Mouse (Mus musculus): ENCODE data around the gene Jsrp1. TPM values are rescaled to one million over a fixed set of nuclear protein-coding genes. Genes with fewer than 3 reads are reported as not detected.

Jsrp1 gene
- polyA plus RNA-seq, 1 experiment from 2014 or later = 5.7 TPM

DNA sequence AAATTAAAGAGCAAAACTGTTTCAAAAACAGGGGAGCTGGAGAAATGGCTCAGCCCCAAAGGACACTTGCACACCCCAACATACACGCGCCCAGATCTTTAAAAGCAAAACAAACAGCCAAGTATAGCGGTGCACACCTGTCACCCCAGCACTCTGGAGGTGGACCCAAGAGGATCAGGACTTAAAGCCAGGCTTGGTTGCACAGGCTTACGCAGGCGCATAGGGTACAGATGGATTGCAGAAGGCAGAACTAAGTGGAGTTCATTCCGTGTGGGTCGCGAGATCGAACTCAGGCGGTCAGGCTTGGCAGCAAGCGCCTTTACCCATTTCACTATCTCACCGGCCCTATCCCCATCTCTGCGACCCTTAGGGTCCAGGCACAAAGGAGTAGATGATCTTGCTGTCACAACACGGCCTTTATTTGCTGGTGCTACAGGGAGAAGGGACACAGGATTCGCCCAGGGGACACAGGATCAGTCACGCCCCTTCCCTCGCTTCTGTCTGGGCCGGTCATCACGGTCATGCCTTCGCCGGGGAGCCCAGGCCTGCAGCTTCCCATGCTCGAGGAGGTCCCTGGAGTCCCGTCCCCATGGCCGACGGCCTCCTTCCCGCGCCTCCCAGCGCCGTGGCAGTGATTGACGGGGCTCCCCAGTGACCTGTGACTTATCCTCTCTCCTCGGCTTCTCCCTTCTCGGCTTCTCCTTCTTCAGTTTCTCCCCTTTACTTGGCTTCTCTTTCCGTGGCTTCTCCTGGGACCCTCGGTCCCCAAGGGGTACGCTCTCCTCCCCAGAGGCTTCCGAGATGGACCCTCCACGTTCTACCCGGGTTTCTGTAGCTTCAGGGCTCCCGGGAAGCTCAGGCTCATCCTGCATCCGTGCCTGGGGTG is 5.0 kb downstream of the Jsrp1 start:
- Histone ChIP-seq H3K9me3 (no peaks in the 10 kb centered on the region), H3K9ac (peak overlapping the region; percentile 87), H3K36me3 (peaks cover 22% of the 10 kb centered on the region), H3K4me2 (peak overlapping the region; percentile 93), H3K4me3 (peak overlapping the region; percentile 55), H3K4me1 (peaks cover 68% of the 10 kb centered on the region), H3K27me3 (replicated peaks) (peaks cover 46% of the 10 kb centered on the region), H3K27ac (replicated peaks) (peak overlapping the region; percentile 81)
- no peak for ATAC-seq (ENCODE audit: extremely low read depth, insufficient number of reproducible peaks, low FRiP score, low TSS enrichment)
- 18% methylated on average over 40 of the region's 40 CpGs for WGBS

DNA sequence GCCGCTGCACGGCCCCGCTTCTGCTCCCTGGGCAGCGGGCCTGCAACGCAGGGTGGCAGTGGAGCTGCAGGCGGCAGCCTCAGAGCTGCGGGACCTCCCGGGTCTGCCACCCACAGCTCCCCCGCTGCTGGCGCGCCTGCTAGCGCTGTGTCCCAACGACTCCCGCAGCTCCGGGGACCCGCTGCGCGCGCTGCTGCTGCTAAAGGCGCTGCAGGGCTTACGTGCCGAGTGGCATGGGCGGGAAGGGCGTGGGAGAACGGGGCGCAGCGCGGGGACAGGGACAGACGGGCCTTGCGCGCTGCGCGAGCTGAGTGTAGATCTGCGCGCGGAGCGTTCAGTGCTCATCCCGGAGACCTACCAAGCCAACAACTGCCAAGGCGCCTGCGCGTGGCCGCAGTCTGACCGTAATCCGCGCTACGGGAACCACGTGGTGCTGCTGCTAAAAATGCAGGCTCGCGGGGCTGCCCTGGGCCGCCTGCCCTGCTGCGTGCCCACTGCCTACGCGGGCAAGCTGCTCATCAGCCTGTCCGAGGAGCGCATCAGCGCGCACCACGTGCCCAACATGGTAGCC is 6.2 kb downstream of the Jsrp1 start:
- Histone ChIP-seq H3K9me3 (no peaks in the 10 kb centered on the region), H3K9ac (peak overlapping the region; percentile 87), H3K36me3 (peaks cover 34% of the 10 kb centered on the region), H3K4me3 (peak overlapping the region; percentile 55), H3K27ac (replicated peaks) (peak overlapping the region; percentile 81), H3K27me3 (replicated peaks) (peaks cover 39% of the 10 kb centered on the region), H3K4me2 (peak overlapping the region; percentile 93), H3K4me1 (peaks cover 62% of the 10 kb centered on the region)
- WGBS = under 1% methylated on average over 58 of the region's 58 CpGs
- ATAC-seq (ENCODE audit: extremely low read depth, insufficient number of reproducible peaks, low FRiP score, low TSS enrichment) = peak; percentile 51

DNA sequence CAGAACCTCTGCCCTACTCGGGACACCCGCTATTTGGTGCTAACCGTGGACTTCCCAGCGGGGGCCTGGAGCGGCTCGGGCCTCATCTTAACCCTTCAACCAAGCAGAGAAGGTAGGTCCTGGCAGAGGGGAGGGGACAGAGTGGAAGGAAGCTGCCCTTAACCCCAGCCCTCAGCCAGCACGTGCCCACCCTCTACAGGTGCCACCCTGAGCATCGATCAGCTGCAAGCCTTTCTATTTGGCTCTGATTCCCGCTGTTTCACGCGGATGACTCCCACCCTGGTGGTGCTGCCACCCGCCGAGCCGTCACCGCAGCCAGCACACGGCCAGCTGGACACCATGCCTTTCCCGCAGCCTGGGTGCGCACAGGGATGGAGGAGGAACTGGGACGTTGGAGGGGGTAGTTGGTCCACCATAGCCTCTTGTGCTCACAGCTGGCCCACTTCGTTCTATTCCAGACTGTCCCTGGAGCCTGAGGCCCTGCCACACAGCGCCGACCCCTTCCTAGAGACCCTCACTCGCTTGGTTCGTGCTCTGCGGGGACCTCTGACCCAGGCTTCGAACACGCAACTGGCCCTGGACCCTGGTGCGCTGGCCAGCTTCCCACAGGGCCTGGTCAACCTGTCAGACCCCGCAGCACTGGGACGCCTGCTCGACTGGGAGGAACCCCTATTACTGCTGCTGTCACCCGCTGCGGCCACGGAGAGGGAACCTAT is 6.8 kb downstream of the Jsrp1 start:
- Histone ChIP-seq H3K4me3 (peak overlapping the region; percentile 55), H3K27me3 (replicated peaks) (peaks cover 39% of the 10 kb centered on the region), H3K27ac (replicated peaks) (peak overlapping the region; percentile 81), H3K4me2 (peak overlapping the region; percentile 93), H3K4me1 (peaks cover 61% of the 10 kb centered on the region), H3K36me3 (peaks cover 40% of the 10 kb centered on the region), H3K9me3 (no peaks in the 10 kb centered on the region), H3K9ac (peak overlapping the region; percentile 87)
- WGBS = 45% methylated on average over 34 of the region's 34 CpGs
- ATAC-seq (ENCODE audit: extremely low read depth, insufficient number of reproducible peaks, low FRiP score, low TSS enrichment) = no peak

DNA sequence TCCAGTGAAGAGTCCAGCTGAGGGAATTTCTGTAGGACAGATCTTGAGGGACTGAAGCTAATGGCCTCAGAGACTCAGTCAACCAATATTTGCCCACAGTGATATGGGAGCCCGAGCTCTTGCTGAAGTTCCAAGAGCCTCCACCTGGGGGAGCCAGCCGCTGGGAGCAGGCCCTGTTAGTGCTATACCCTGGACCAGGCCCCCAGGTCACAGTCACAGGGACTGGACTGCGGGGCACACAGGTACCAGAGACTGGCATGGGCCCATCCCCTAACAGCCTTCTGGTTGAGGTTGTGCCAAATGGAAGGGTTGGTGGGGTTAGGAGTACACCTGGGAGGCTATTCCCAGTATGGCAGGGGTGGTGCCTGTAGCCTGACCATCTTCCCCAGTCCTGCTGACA is 7.4 kb downstream of the Jsrp1 start:
- H3K9me3 ChIP-seq = no peaks in the 10 kb centered on the region
- peaks cover 46% of the 10 kb centered on the region for H3K36me3 ChIP-seq
- 21% methylated on average over 3 of the region's 3 CpGs for WGBS
- no peak overlapping the region for H3K27ac ChIP-seq (replicated peaks)
- no peak overlapping the region for H3K4me3 ChIP-seq
- ATAC-seq (ENCODE audit: extremely low read depth, insufficient number of reproducible peaks, low FRiP score, low TSS enrichment) = no peak
- H3K4me2 ChIP-seq = no peak overlapping the region
- H3K27me3 ChIP-seq (replicated peaks) = peaks cover 39% of the 10 kb centered on the region
- H3K9ac ChIP-seq = no peak overlapping the region
- peaks cover 61% of the 10 kb centered on the region for H3K4me1 ChIP-seq

DNA sequence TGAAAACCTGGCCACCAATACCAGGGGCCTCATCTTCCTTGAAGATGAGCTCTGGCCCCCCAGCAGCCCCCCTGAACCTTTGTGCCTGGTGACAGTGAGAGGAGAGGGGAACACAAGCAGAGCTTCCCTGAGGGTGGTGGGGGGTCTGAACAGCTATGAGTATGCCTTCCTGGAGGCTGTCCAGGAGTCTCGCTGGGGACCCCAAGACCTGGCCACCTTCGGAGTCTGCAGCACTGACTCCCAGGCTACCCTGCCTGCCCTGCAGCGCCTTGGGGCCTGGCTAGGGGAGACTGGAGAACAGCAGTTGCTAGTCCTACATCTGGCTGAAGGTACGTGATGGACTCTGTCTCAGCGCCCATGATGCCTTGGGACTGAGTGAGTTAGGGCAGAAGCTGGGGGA is 8.0 kb downstream of the Jsrp1 start:
- peaks cover 47% of the 10 kb centered on the region for H3K36me3 ChIP-seq
- H3K4me1 ChIP-seq = peaks cover 61% of the 10 kb centered on the region
- WGBS = 78% methylated on average over 5 of the region's 5 CpGs
- peaks cover 35% of the 10 kb centered on the region for H3K27me3 ChIP-seq (replicated peaks)
- H3K27ac ChIP-seq (replicated peaks) = 0 out of 2 replicates have a peak overlapping the region, but pooled peaks have one; percentile 36
- no peak overlapping the region for H3K4me3 ChIP-seq
- ATAC-seq (ENCODE audit: extremely low read depth, insufficient number of reproducible peaks, low FRiP score, low TSS enrichment) = no peak
- H3K4me2 ChIP-seq = no peak overlapping the region
- peak overlapping the region; percentile 56 for H3K9ac ChIP-seq
- H3K9me3 ChIP-seq = no peaks in the 10 kb centered on the region

DNA sequence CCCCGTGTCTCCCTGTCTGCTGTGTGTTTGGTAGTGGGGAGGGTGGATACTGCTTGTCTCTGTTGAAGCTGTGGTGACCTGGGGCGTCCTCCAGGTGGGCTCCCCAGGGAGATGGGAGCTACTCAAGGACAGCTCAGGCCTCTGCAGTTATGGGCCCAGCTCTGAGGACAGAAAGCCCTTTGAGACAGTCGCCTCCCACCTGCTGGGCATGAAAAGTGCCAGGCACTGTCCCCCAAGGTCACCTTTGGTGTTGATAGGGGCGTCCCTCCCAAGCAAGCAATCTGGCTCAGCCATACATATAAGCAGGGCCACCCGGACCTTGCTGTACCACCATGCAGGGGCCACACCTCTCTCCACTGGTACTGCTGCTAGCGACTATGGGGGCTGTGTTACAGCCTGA is 8.4 kb downstream of the Jsrp1 start, which contains the start of gene Amh:
TSS of gene Amh (plus strand) at position 328 of the 400 bp plus-strand sequence.
- Histone ChIP-seq H3K27me3 (replicated peaks) (peaks cover 32% of the 10 kb centered on the region), H3K9me3 (no peaks in the 10 kb centered on the region), H3K9ac (peak within 1 kb of the TSS; percentile 56), H3K4me3 (no peak within 1 kb of the TSS), H3K36me3 (peaks cover 51% of the 10 kb centered on the region), H3K27ac (replicated peaks) (peak within 1 kb of the TSS; percentile 36; the same call in 1 of the 2 replicates), H3K4me1 (peaks cover 61% of the 10 kb centered on the region), H3K4me2 (no peak within 1 kb of the TSS)
- no peak for ATAC-seq (ENCODE audit: extremely low read depth, insufficient number of reproducible peaks, low FRiP score, low TSS enrichment)
- WGBS = 57% methylated on average over 6 of the region's 6 CpGs

DNA sequence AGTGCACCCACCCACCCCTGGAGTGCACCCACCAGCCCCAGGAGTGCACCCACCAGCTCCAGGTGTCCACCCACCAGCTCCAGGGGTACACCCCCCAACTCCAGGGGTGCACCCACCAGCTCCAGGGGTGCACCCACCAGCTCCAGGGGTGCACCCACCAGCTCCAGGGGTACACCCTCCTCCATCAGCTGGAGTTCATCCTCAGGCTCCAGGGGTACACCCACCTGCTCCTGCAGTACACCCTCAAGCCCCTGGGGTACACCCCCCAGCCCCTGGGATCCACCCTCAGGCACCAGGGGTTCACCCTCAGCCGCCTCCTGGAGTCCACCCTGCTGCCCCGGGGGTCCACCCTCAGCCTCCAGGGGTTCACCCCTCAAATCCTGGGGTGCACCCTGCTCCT is 9.0 kb downstream of the Jsrp1 start:
- Histone ChIP-seq H3K4me3 (no peak overlapping the region), H3K9ac (peak overlapping the region; percentile 56), H3K27me3 (replicated peaks) (peaks cover 26% of the 10 kb centered on the region), H3K4me2 (no peak overlapping the region), H3K9me3 (no peaks in the 10 kb centered on the region), H3K36me3 (peaks cover 52% of the 10 kb centered on the region), H3K4me1 (peaks cover 61% of the 10 kb centered on the region), H3K27ac (replicated peaks) (0 out of 2 replicates have a peak overlapping the region, but pooled peaks have one; percentile 36)
- 87% methylated on average over 2 of the region's 2 CpGs for WGBS
- ATAC-seq (ENCODE audit: extremely low read depth, insufficient number of reproducible peaks, low FRiP score, low TSS enrichment) = no peak

DNA sequence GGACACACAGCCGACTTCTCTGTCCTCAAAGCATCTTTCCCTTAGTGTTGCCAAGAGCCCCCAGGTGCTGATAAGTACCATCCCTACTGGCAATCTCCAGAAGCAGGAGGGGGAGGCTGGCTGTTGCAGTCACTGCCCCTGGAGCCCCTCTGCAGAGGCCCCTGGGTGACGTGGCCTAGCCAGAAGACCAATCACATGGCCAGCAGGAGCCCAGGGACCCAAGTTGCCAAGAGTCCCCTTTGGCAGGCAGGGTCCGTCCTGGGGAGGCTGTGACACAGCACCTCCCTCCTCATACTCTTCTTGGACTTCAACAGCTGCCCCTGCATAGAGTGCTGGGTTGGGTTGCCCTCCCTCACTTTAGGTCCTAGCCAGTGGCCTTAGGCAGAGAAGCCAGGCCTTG is 10.3 kb downstream of the Jsrp1 start:
- no peak for ATAC-seq (ENCODE audit: extremely low read depth, insufficient number of reproducible peaks, low FRiP score, low TSS enrichment)
- 73% methylated on average over 3 of the region's 3 CpGs for WGBS
- peaks cover 52% of the 10 kb centered on the region for H3K36me3 ChIP-seq

DNA sequence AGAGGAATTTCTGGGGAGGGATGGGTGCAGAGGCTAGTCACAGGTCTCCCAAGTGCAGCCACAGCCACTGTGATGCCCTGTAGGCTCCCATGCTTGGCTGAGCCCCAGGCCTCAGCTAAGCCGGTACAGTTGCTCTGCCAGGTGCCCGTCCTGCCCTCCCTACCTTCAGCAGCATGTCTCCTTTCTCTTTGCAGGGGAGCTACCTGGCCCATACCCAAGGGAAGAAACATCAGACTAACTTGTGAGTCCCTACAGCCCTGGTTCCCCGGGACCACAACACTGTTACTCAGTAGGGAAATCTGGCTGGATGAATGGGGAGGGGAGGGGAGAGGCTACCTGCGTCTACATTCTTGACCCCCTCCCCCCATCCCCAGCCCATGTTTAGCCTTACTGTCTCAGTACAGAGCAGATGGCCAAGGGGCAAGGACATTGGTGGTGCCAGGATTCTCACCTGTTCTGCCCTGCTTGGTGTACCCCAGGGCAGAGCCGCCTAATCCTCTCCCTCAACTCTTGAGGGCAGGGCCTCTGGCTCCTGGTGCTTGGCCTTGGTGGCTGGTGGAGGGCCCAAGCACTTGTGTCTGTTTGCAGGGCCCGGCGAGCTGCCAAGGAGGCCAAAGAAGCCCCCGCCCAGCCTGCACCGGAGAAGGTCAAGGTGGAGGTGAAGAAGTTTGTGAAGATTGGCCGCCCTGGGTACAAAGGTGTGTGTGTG is 10.9 kb downstream of the Jsrp1 start:
- H3K27me3 ChIP-seq (replicated peaks) = peaks cover 10% of the 10 kb centered on the region
- H3K4me1 ChIP-seq = peaks cover 43% of the 10 kb centered on the region
- no peak for ATAC-seq (ENCODE audit: extremely low read depth, insufficient number of reproducible peaks, low FRiP score, low TSS enrichment)
- WGBS = 88% methylated on average over 10 of the region's 10 CpGs
- H3K9me3 ChIP-seq = no peaks in the 10 kb centered on the region
- H3K9ac ChIP-seq = 0 out of 2 replicates have a peak overlapping the region, but pooled peaks have one; percentile 11
- peaks cover 52% of the 10 kb centered on the region for H3K36me3 ChIP-seq
- no peak overlapping the region for H3K4me2 ChIP-seq
- H3K27ac ChIP-seq (replicated peaks) = no peak overlapping the region
- no peak overlapping the region for H3K4me3 ChIP-seq

More for the DNA sequence above, 10.3 kb downstream of the Jsrp1 start:
- H3K27ac ChIP-seq (replicated peaks) = no peak overlapping the region
- no peaks in the 10 kb centered on the region for H3K9me3 ChIP-seq
- no peak overlapping the region for H3K4me2 ChIP-seq
- H3K4me1 ChIP-seq = peaks cover 49% of the 10 kb centered on the region
- H3K9ac ChIP-seq = 0 out of 2 replicates have a peak overlapping the region, but pooled peaks have one; percentile 11
- H3K27me3 ChIP-seq (replicated peaks) = peaks cover 14% of the 10 kb centered on the region
- H3K4me3 ChIP-seq = no peak overlapping the region

DNA sequence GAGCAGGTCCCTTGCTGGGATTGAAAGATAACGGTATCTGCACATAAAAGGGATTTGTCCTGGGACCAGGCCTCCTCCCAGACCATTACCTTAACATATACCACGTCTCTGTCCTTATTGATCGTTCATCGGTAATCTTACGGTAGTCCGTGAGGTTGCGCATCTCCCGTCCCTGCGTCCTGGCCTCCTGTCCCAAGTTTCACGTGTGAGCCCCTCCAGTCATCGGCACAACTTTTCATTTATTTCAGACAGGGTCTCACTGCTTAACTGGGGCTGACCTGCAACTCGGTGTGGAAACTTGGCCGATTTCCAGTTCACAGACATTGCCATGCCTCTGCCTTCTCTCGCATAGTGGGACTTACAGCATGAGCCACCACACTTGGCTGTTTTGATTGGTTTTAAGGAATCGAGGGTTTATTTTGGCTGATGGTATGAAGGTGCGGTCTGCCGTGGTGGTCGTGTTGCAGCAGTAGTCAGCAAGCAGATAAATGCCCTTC is 14.2 kb downstream of the Jsrp1 start:
- Histone ChIP-seq H3K9ac (peak overlapping the region; percentile 99), H3K27me3 (replicated peaks) (no peaks in the 10 kb centered on the region), H3K4me3 (peak overlapping the region; percentile 88), H3K4me2 (peak overlapping the region; percentile 90), H3K36me3 (peaks cover 64% of the 10 kb centered on the region), H3K9me3 (no peaks in the 10 kb centered on the region), H3K27ac (replicated peaks) (peak overlapping the region; percentile 98), H3K4me1 (peaks cover 27% of the 10 kb centered on the region)
- under 1% methylated on average over 18 of the region's 18 CpGs for WGBS
- no peak for ATAC-seq (ENCODE audit: extremely low read depth, insufficient number of reproducible peaks, low FRiP score, low TSS enrichment)
